Mouse (Mus musculus) urinary bladder, postnatal 0 days (tissue): ENCODE data around the gene Vmn1r16. TPM values are rescaled to one million over a fixed set of nuclear protein-coding genes. Genes with fewer than 3 reads are reported as not detected.

ENCODE experiments used
- polyA plus RNA-seq: library from polyadenylated mRNA; unstranded; fragments of >200 nt; fragmentation: Nextera tagmentation; extraction: Ambion mirVana; gene quantifications from 2 replicates; pipeline ENCODE4 v1.2.1, GENCODE M21; 2015

Vmn1r16 gene
- polyA plus RNA-seq = not detected in 2 replicates

GRCm38 (mm10) chr6:57329394-57329793 lies at the start of gene Vmn1r16:
Vmn1r16 (minus strand) TSS chr6:57329494.

GRCm38 (mm10) chr6:57363627-57364026 lies 34.3 kb upstream of the Vmn1r16 start, which contains the start of gene Vmn1r17:
Vmn1r17 (minus strand) TSS chr6:57363727.

Other genes with a start within 250 kb of the Vmn1r16 start
- gene Vmn1r10, start 220.0 kb downstream of the Vmn1r16 start, polyA plus RNA-seq = not detected in 2 replicates
- not detected in 2 replicates for gene Vmn1r11, start 196.0 kb downstream of the Vmn1r16 start, polyA plus RNA-seq
- not detected in 2 replicates for gene Vmn1r12, start 172.6 kb downstream of the Vmn1r16 start, polyA plus RNA-seq
- gene Vmn1r13, start 126.2 kb downstream of the Vmn1r16 start, polyA plus RNA-seq = not detected in 2 replicates
- not detected in 2 replicates for gene Vmn1r14, start 97.8 kb downstream of the Vmn1r16 start, polyA plus RNA-seq
- gene Vmn1r15, start 71.5 kb downstream of the Vmn1r16 start, polyA plus RNA-seq = not detected in 2 replicates
- gene Vmn1r17, start 34.2 kb upstream of the Vmn1r16 start, polyA plus RNA-seq = not detected in 2 replicates
- not detected in 2 replicates for gene Vmn1r18, start 66.3 kb upstream of the Vmn1r16 start, polyA plus RNA-seq
- gene Vmn1r19, start 74.3 kb upstream of the Vmn1r16 start, polyA plus RNA-seq = not detected in 2 replicates
- gene Vmn1r20, start 99.4 kb upstream of the Vmn1r16 start, polyA plus RNA-seq = not detected in 2 replicates
- 1.5 and 2.2 TPM in 2 replicates for gene Ppm1k, start 206.0 kb upstream of the Vmn1r16 start, polyA plus RNA-seq